Mouse (Mus musculus) bone marrow, adult 2 months (tissue): ENCODE data around the gene Ptbp2.

Experiments used
- CTCF ChIP-seq: fragments of 200-500 bp; IDR thresholded peaks from 2 replicates; pipeline ENCODE4 v1.5.1; 2011; ENCODE audit warnings: low read length, control low read depth; ENCODE audit not compliant: control insufficient read depth, insufficient read depth
- POLR2A ChIP-seq: fragments of 200-500 bp; IDR thresholded peaks from 2 replicates; pipeline ENCODE4 v1.6.1; 2011; ENCODE audit warnings: low read depth, mild to moderate bottlenecking, control low read depth, low read length, borderline replicate concordance; ENCODE audit not compliant: control insufficient read depth

GRCm38 (mm10) chr3:119684741-119685140 lies 99.5 kb downstream of the Ptbp2 start:
- TF ChIP-seq CTCF (no peak), POLR2A (no peak)
